Mouse (Mus musculus) stomach, embryonic 16.5 days (tissue): ENCODE data around the gene Bicc1. TPM values are rescaled to one million over a fixed set of nuclear protein-coding genes. Genes with fewer than 3 reads are reported as not detected.
A peak's percentile ranks its signal among the peaks of the same experiment; 100 is the strongest.

Experiments
- ATAC-seq: fragments of 200-750 bp; cut with Nextera tagmentation; 2 replicates; pipeline ENCODE4 v1.8.0; 2017; ENCODE audit warnings: moderate number of reproducible peaks, moderate TSS enrichment; ENCODE audit not compliant: insufficient read depth, low FRiP score
- H3K27ac ChIP-seq: fragments of 300-500 bp; sonication (generic); 2 replicates; pipeline ENCODE4 v1.5.1; 2014; ENCODE audit warnings: low read length
- H3K27me3 ChIP-seq: fragments of 300-500 bp; sonication (generic); 2 replicates; pipeline ENCODE4 v1.6.1; 2014; ENCODE audit warnings: low read length, control low read depth, mixed read lengths; ENCODE audit not compliant: control insufficient read depth, insufficient read depth
- H3K36me3 ChIP-seq: fragments of 300-500 bp; sonication (generic); 2 replicates; pipeline ENCODE4 v1.6.1; 2014; ENCODE audit warnings: low read length; ENCODE audit not compliant: control insufficient read depth, insufficient read depth
- H3K4me1 ChIP-seq: fragments of 300-500 bp; sonication (generic); 2 replicates; pipeline ENCODE4 v1.6.1; 2014; ENCODE audit warnings: low read length, control low read depth, mixed read lengths; ENCODE audit not compliant: control insufficient read depth, insufficient read depth
- H3K4me2 ChIP-seq: fragments of 300-500 bp; sonication (generic); 2 replicates; pipeline ENCODE4 v1.6.1; 2014; ENCODE audit warnings: low read depth, low read length, mixed read lengths
- H3K4me3 ChIP-seq: fragments of 300-500 bp; sonication (generic); replicated peaks from 2 replicates; pipeline ENCODE4 v1.5.1; 2014; ENCODE audit warnings: mild to moderate bottlenecking, low read length
- H3K9ac ChIP-seq: fragments of 300-500 bp; sonication (generic); 2 replicates; pipeline ENCODE4 v1.6.1; 2014; ENCODE audit warnings: low read length
- H3K9me3 ChIP-seq: fragments of 300-500 bp; sonication (generic); replicated peaks from 2 replicates; pipeline ENCODE4 v1.6.1; 2016; ENCODE audit warnings: low read length, control low read depth; ENCODE audit not compliant: control insufficient read depth
- WGBS: fragments of 180-500 bp; shearing (Covaris S2); extraction: QIAGEN DNeasy Blood & Tissue Kit; methylation state at CpG from one replicate; pipeline ENCODE4 v1.1.7; 2014; 5-methylcytosine and 5-hydroxymethylcytosine counted together
- polyA plus RNA-seq: library from polyadenylated mRNA; unstranded; fragments of >200 nt; fragmentation: Nextera tagmentation; extraction: Ambion mirVana; gene quantifications from 2 replicates; pipeline ENCODE4 v1.2.1, GENCODE M21; 2015

Gene Bicc1
- polyA plus RNA-seq, 1 experiment from 2014 or later: 22.1 TPM

DNA sequence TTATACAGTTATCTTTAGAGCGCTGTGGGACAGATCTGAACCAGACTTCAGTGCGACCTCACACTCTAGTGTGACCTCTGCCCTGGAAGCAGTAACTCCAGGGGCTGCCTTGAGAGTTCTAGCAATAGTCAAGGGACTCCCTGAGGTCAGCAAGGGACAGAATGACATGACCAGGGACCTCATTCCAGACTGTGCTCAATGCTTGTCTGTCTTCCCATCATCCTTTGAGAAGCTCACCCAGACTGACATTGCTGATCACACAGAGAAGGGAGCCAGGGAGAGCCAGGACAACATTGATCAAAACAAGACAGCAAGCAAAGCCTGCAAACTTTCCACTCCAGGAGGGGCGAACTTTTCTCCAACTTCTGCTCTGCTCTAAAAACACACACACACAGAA is 38.7 kb downstream of the Bicc1 start:
- Histone ChIP-seq H3K4me1 (peaks cover 19% of the 10 kb centered on the region; the same call in 1 of the 2 replicates), H3K27ac (no peak overlapping the region), H3K27me3 (no peaks in the 10 kb centered on the region), H3K9me3 (no peaks in the 10 kb centered on the region), H3K9ac (no peak overlapping the region), H3K36me3 (no peaks in the 10 kb centered on the region), H3K4me3 (no peak overlapping the region), H3K4me2 (no peak overlapping the region)
- no peak for ATAC-seq
- WGBS: 81% methylated on average over 3 of the region's 3 CpGs

DNA sequence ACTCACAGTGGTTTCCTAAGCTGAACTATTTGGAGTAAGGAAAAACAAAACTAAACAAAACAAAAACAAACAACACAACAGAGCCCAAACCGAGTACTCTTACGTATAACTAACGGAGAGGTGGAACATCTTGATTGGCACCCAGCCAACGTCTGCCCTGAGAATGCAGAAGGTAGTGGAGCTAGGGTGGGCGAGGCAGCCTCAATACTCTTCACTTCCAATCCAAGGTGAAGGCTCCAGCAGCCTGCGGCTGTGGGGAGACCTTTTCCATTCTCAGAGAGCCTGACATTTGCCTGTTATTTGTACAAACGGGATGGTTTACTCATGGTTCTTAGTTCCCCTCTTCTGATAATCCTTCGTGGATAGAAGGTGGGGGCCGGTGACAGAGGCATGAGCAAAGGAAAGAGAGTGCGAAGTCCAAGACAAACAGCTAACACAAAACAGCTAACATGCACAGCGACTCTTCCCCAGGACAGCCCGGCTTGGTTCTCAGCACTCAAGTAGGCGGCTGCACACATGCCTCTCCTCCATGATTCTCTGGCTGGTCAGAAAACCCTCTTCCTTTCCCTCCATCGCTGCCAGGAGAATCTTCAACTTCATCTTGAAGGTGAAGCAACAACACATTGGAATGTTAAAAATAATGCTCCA is 39.3 kb downstream of the Bicc1 start:
- Histone ChIP-seq H3K4me3 (no peak overlapping the region), H3K4me1 (peaks cover 19% of the 10 kb centered on the region; the same call in 1 of the 2 replicates), H3K9me3 (no peaks in the 10 kb centered on the region), H3K4me2 (no peak overlapping the region), H3K9ac (no peak overlapping the region), H3K36me3 (no peaks in the 10 kb centered on the region), H3K27ac (no peak overlapping the region; the same call in 1 of the 2 replicates), H3K27me3 (no peaks in the 10 kb centered on the region)
- no peak for ATAC-seq
- 56% methylated on average over 14 of the region's 14 CpGs for WGBS

DNA sequence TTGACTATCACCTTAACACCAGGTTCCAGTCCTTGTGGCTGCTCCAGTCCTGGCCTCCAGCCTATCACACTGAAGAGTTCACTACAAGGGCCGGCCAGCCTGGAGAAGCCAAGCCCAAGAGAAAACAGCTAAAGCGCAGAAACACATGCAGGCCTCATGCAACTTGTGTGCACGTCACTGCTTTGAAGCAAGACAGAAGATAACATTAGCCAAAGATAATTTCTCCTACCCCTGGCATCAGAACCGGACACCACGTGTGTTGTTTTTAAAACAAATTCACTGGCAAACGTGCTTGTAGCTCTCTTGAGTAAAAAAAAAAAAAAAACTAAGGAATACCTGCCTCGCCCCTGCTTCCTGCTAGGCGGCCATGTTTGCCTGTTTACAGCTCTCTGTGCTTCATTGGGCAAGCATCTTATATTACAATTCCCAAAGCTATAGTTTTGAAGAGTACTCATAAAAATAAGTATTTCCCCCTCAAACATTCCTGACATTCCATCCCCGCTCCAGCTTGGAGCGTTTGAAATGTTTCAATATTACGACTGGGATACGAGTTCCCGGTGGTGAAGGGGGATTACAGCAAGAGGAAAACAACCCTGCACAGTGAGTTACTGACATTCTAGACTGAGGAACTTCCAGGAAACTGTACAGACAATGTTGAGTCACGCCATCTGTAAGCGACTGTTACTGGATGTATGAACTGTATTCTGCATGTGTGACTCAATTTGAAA is 40.2 kb downstream of the Bicc1 start:
- Histone ChIP-seq H3K27ac (peak overlapping the region; percentile 17; the same call in 1 of the 2 replicates), H3K4me1 (peaks cover 22% of the 10 kb centered on the region; the same call in 1 of the 2 replicates), H3K9me3 (no peaks in the 10 kb centered on the region), H3K27me3 (no peaks in the 10 kb centered on the region), H3K4me3 (no peak overlapping the region), H3K36me3 (no peaks in the 10 kb centered on the region), H3K9ac (no peak overlapping the region), H3K4me2 (no peak overlapping the region)
- no peak; the same call in 1 of the 2 replicates for ATAC-seq
- WGBS: 43% methylated on average over 15 of the region's 15 CpGs

DNA sequence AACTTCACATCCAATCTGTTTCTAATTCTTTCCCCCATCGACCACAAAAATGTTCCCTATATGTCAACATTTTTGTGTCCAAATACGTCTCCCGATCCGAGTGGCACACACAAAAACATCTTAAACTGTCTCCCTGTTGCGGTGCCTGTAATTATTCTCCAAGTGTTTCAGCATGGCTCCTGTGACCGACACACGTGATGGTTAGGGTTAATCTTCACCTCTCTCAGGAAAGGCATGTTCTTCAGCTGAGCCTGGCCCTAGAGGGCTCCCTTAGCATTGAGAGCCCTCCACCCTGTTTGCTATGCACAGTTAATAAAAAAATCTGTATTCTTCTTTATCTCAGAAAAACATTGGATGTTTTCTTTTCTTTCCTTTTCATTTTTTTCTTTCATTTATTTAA is 41.7 kb downstream of the Bicc1 start:
- WGBS: 89% methylated on average over 7 of the region's 7 CpGs
- Histone ChIP-seq H3K9me3 (no peaks in the 10 kb centered on the region), H3K27me3 (no peaks in the 10 kb centered on the region), H3K36me3 (no peaks in the 10 kb centered on the region), H3K9ac (no peak overlapping the region), H3K4me2 (no peak overlapping the region), H3K27ac (no peak overlapping the region), H3K4me1 (peaks cover 22% of the 10 kb centered on the region; the same call in 1 of the 2 replicates), H3K4me3 (no peak overlapping the region)
- no peak for ATAC-seq

DNA sequence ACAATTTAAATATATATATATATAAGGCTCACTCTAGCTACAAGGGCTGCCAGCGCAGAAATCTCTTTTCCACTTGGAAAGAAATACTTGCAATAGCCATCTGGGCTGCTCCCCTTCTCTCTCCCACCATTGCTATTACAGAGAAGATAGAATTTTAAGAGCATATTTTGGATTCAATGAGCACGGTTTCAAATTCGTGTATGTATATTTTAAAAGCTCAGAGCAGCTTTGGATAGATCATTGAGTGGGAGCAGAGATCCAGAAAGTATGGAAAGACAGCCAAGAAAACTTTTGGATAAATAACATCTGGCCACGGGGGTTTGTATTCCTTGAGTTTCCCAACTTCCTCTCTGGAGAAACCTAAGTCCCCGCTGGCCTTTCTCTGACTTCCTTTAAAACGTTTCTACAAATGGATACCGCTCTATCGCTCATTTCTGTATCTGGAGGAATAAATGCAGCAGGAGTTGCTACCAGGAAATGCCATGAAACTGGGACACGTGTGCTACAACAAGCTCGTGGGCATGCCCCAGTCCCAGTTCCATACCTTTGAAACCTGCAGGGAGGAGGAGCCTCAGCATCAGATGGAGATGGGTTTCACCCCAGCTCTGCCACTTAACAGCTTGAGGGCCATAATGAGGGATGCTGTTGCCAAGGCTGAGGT is 45.1 kb downstream of the Bicc1 start:
- peak; percentile 75 for ATAC-seq
- H3K36me3 ChIP-seq: no peaks in the 10 kb centered on the region
- no peak overlapping the region for H3K9ac ChIP-seq
- H3K4me1 ChIP-seq: peaks cover 10% of the 10 kb centered on the region; the same call in 1 of the 2 replicates
- peak overlapping the region; percentile 75 for H3K27ac ChIP-seq
- H3K27me3 ChIP-seq: no peaks in the 10 kb centered on the region
- WGBS: 45% methylated on average over 10 of the region's 10 CpGs
- no peak overlapping the region for H3K4me2 ChIP-seq
- H3K4me3 ChIP-seq: no peak overlapping the region
- H3K9me3 ChIP-seq: no peaks in the 10 kb centered on the region

DNA sequence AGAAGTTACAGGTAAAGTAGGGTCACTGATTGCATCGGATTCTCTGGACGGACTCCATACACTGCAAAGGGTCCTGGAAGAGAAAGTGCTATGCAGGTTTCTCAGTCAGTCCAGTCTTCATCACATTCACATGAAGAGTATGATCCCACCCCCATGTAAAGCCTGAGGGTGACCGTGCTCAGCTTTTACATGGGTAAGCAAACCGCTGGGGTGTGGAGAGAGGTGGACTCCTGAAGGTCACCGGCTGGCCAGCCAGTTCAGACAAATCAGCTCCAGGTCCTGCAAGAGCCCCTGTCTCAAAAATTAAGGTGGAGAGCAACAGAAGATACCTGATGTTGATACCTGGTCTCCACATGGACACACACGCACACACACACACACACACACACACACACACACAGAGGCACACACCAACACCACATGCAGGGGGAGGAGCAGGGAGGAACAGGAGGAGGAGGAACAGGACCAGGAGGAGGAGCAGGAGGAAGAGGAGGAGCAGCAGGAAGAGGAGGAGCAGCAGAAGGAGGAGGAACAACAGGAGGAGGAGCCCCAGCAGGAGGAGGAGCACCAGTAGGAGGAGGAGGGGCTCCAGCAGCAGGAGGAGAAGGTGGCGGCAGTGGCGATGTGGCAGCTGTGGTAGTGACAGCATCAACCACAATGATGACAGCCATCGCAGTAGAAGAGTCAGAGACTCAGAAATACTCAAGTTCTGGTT is 52.9 kb downstream of the Bicc1 start:
- Histone ChIP-seq H3K9ac (no peak overlapping the region), H3K4me3 (no peak overlapping the region), H3K27ac (no peak overlapping the region), H3K4me2 (no peak overlapping the region), H3K9me3 (no peaks in the 10 kb centered on the region), H3K36me3 (no peaks in the 10 kb centered on the region), H3K4me1 (peaks cover 2% of the 10 kb centered on the region; the same call in 1 of the 2 replicates), H3K27me3 (no peaks in the 10 kb centered on the region)
- no peak for ATAC-seq
- WGBS: 95% methylated on average over 9 of the region's 9 CpGs

DNA sequence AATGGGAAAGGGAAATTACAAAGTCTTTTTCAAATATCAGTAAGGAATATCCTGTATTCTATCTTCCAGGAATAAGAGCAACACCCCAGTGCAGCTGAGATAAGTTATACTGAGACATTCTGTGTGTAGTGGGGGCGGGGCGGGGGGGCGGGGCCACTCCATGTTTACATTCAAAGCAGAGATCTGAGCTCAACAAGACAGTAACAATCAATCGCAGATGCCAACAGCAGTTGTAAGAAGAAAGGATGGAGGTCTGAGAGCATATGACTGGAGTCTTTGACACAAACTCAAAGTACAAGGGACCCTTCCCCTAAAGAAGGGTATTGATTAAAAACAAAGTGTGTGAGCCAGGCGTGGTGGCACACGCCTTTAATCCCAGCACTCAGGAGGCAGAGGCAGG is 54.7 kb downstream of the Bicc1 start:
- H3K4me3 ChIP-seq: no peak overlapping the region
- H3K9me3 ChIP-seq: no peaks in the 10 kb centered on the region
- H3K27ac ChIP-seq: no peak overlapping the region
- no peak overlapping the region for H3K4me2 ChIP-seq
- no peak overlapping the region for H3K9ac ChIP-seq
- no peaks in the 10 kb centered on the region for H3K27me3 ChIP-seq
- peaks cover 2% of the 10 kb centered on the region; the same call in 1 of the 2 replicates for H3K4me1 ChIP-seq
- WGBS: 68% methylated on average over 6 of the region's 6 CpGs
- ATAC-seq: no peak
- H3K36me3 ChIP-seq: no peaks in the 10 kb centered on the region

DNA sequence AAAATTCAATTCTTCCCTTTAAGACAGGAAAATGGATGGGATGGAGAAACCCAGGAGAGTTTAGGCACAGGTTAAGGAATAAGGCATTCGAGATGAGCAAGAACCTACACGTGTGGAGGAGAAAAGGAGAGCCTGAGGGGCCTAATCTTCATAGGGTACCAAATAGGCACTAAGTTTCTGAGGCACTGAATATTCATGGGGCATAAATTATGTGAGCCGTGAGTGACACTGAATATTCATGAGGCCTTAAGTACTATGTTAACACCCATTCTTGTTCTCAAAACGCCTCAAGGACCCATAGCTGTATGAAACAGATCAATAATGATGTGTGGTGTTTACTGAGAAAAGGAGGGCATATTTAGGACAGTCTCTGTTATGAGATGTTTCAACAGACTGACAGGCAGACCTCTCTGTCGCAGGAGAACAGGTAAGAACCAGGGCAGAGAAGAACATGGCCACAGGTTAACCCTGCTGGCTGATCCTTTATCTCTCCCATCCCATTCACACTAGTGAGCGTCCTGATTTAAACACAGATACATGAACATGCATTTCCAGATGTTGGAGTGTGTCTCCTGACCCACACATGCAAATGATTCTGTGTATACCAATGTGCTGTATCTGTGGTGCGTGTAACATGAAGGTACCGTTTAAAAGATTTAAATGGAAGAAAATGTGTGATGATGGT is 58.5 kb downstream of the Bicc1 start:
- H3K9me3 ChIP-seq: no peaks in the 10 kb centered on the region
- H3K27ac ChIP-seq: no peak overlapping the region
- H3K4me2 ChIP-seq: no peak overlapping the region
- WGBS: 83% methylated on average over 8 of the region's 8 CpGs
- H3K4me1 ChIP-seq: peaks cover 2% of the 10 kb centered on the region; the same call in 1 of the 2 replicates
- ATAC-seq: no peak
- no peaks in the 10 kb centered on the region for H3K27me3 ChIP-seq
- no peak overlapping the region for H3K9ac ChIP-seq
- no peaks in the 10 kb centered on the region for H3K36me3 ChIP-seq
- no peak overlapping the region for H3K4me3 ChIP-seq
